38 mouse cellular contexts compared by ENCODE assay signal in the genomic region with DNA sequence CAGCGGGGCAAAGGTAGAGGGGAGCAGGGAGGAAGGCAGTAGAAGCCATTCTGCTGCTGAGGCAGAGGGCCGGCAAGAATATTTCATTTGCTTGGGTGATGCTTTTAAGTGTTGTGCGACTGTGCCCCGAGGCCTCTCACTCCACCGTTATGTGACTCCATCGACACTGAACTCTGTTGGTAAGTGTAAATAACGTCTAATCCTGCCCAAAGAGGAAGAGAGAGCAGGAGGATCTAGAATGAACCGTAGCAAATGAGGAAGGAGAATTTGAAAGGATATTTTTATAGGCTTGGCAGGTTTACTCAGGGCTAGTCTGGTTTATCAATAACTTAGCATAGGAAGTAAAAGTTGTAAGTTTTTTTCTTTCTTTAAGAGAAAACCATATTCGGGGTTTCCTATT. TPM values are rescaled to one million over a fixed set of nuclear protein-coding genes. Genes with fewer than 3 reads are reported as not detected.
DNase-seq lines count a peak whose midpoint lies in the region; ATAC-seq and TF ChIP-seq lines count a peak whose summit lies in the region.
"Had no signal": no experiment of that assay in that cellular context is flagged by ENCODE, and none has a peak within 500 bp of the region (broad histone marks: within the 10 kb centered on the region; RNA-seq: fewer than 3 reads in every experiment).

No protein-coding gene starts in this region.

- peak overlapping the region; percentile 92 for H3K27ac ChIP-seq in layer of hippocampus, adult 2 months
- H3K27ac ChIP-seq in forebrain, embryonic 14.5 days (ENCODE audit: low read depth, low read length): no peak overlapping the region
- H3K27ac ChIP-seq: embryonic facial prominence, embryonic 10.5 days; embryonic facial prominence, embryonic 13.5 days; forebrain, embryonic 10.5 days; forebrain, embryonic 13.5 days; gastrocnemius, adult 2 months; heart, adult 2 months; heart, embryonic 10.5 days; heart, embryonic 13.5 days; hindbrain, embryonic 14.5 days; hindbrain, postnatal 0 days had no signal

- peaks cover 12% of the 10 kb centered on the region; the same call in 1 of the 2 replicates for H3K36me3 ChIP-seq in forebrain, embryonic 14.5 days (ENCODE audit: control insufficient read depth, insufficient read depth, low read length)
- H3K36me3 ChIP-seq: G1E had no signal

- H3K4me2 ChIP-seq in forebrain, embryonic 14.5 days (ENCODE audit: low read length): no peak overlapping the region
- H3K4me2 ChIP-seq: embryonic facial prominence, embryonic 13.5 days; forebrain, embryonic 13.5 days; heart, embryonic 13.5 days; hindbrain, embryonic 14.5 days had no signal

- H3K4me1 ChIP-seq in forebrain, embryonic 14.5 days (ENCODE audit: control insufficient read depth, insufficient read depth, low read length): no peaks in the 10 kb centered on the region
- H3K4me1 ChIP-seq: embryonic facial prominence, embryonic 10.5 days; embryonic facial prominence, embryonic 13.5 days; forebrain, embryonic 13.5 days; heart, embryonic 10.5 days had no signal

- H3K9ac ChIP-seq in forebrain, embryonic 14.5 days (ENCODE audit: low read length): no peak overlapping the region
- H3K9ac ChIP-seq: embryonic facial prominence, embryonic 13.5 days; forebrain, embryonic 13.5 days; forebrain, postnatal 0 days; heart, embryonic 13.5 days; hindbrain, embryonic 14.5 days had no signal

- peak; percentile 69 for ATAC-seq in megakaryocyte, adult 5-6 weeks (ENCODE audit: poor library complexity, severe bottlenecking)
- no peak for ATAC-seq in forebrain, embryonic 14.5 days
- ATAC-seq: forebrain, embryonic 13.5 days; forebrain, postnatal 0 days; hindbrain, postnatal 0 days; inflammation-experienced regulatory T-cells, adult 6 months; Patski had no signal

- WGBS in forebrain, embryonic 14.5 days: 85% methylated on average over 9 of the region's 9 CpGs

- no peak for DNase-seq in layer of hippocampus, adult 2 months (ENCODE audit: low spot score in 2 of 2)
- no peak for DNase-seq in layer of hippocampus, adult 18-20 months (ENCODE audit: low spot score in 2 of 2)
- peak; percentile 17 for DNase-seq in A20 (ENCODE audit: low read depth, low spot score)
- DNase-seq in forebrain, embryonic 14.5 days (ENCODE audit: low spot score): no peak
- no peak for DNase-seq in ovary, postnatal 14 days (ENCODE audit: low spot score)
- DNase-seq: adrenal gland, adult 2 months; adrenal gland, postnatal 14 days; B cell, adult 2 months; cerebellum, adult 11 months; cerebellum, adult 2 months; cerebellum, adult 9-11 months; cerebellum, postnatal 25 days; embryo, embryonic 11 days; forebrain, postnatal 0 days; gastrocnemius, adult 2 months; gastrocnemius, postnatal 14 days; heart, adult 2 months; heart, postnatal 14 days; heart, postnatal 4 days had no signal

- no peaks in the 10 kb centered on the region for H3K9me3 ChIP-seq in forebrain, embryonic 14.5 days (replicated peaks; ENCODE audit: control insufficient read depth, low read length)
- H3K9me3 ChIP-seq: embryonic facial prominence, embryonic 10.5 days; embryonic facial prominence, embryonic 13.5 days; forebrain, embryonic 10.5 days; forebrain, embryonic 13.5 days; G1E; heart, embryonic 10.5 days; heart, embryonic 13.5 days had no signal

- no peak overlapping the region for H3K4me3 ChIP-seq in layer of hippocampus, adult 2 months
- no peak overlapping the region for H3K4me3 ChIP-seq in forebrain, embryonic 14.5 days (ENCODE audit: low read depth, low read length)
- H3K4me3 ChIP-seq: embryonic facial prominence, embryonic 10.5 days; embryonic facial prominence, embryonic 13.5 days; forebrain, embryonic 10.5 days; forebrain, embryonic 13.5 days; gastrocnemius, adult 2 months; heart, adult 2 months; heart, embryonic 10.5 days; heart, embryonic 13.5 days had no signal

- no peaks in the 10 kb centered on the region for H3K27me3 ChIP-seq in forebrain, embryonic 14.5 days (replicated peaks; ENCODE audit: control insufficient read depth, insufficient read depth, low read length)
- H3K27me3 ChIP-seq: embryonic facial prominence, embryonic 13.5 days; forebrain, embryonic 13.5 days; heart, embryonic 13.5 days; Patski had no signal

- TF ChIP-seq CTCF in layer of hippocampus, adult 2 months (conservative IDR thresholded peaks at IDR 0.05): no peak

RNA-seq across cellular contexts. Expression of a gene that starts 27.5 kb away (rescaled TPM):
- total RNA-seq in layer of hippocampus, adult 2 months (2021): 10 to 100 TPM; 34.3 to 39.7 TPM
- 10 to 100 TPM; 35.1 to 35.7 TPM for total RNA-seq in layer of hippocampus, adult 18-20 months (2021)
- 12.2 and 20.8 TPM in 2 replicates for total RNA-seq in megakaryocyte, adult 5-6 weeks (2015)
- 21.4 and 26.2 TPM in 2 replicates for total RNA-seq in megakaryocyte, adult 5-6 weeks (2017)
- 29.5 and 31.7 TPM in 2 replicates for polyA plus RNA-seq in forebrain, embryonic 14.5 days (2014; fragmentation: Nextera tagmentation; extraction: Ambion mirVana)
- total RNA-seq: CH12.LX, G1E had no signal
- polyA plus RNA-seq: G1E had no signal

RNA-seq across cellular contexts. Expression of a gene that starts 30.6 kb away (rescaled TPM):
- total RNA-seq in layer of hippocampus, adult 2 months (2021): 1 to 10 TPM; 1.6 to 1.7 TPM
- total RNA-seq in layer of hippocampus, adult 18-20 months (2021): 1 to 10 TPM; 3.0 to 5.4 TPM
- 1.0 and 1.3 TPM in 2 replicates for total RNA-seq in megakaryocyte, adult 5-6 weeks (2015)
- 1.2 and 1.7 TPM in 2 replicates for total RNA-seq in megakaryocyte, adult 5-6 weeks (2017)
- 0.22 TPM in 1 of 2 replicates, not detected in the other for polyA plus RNA-seq in forebrain, embryonic 14.5 days (2014; fragmentation: Nextera tagmentation; extraction: Ambion mirVana)
- total RNA-seq: CH12.LX; gastrocnemius, adult 2 months; gastrocnemius, postnatal 14 days had no signal
- polyA plus RNA-seq: forebrain, embryonic 13.5 days; G1E; inflammation-experienced regulatory T-cells, adult 6 months; Patski had no signal

RNA-seq across cellular contexts. Expression of a gene that starts 56.5 kb away (rescaled TPM):
- 10 to 100 TPM; 17.9 to 18.5 TPM for total RNA-seq in layer of hippocampus, adult 2 months (2021)
- 10 to 100 TPM; 18.0 to 19.5 TPM for total RNA-seq in layer of hippocampus, adult 18-20 months (2021)
- total RNA-seq in megakaryocyte, adult 5-6 weeks (2015): 20.4 and 21.4 TPM in 2 replicates
- 10.0 and 14.6 TPM in 2 replicates for total RNA-seq in megakaryocyte, adult 5-6 weeks (2017)
- polyA plus RNA-seq in forebrain, embryonic 14.5 days (2014; fragmentation: Nextera tagmentation; extraction: Ambion mirVana): 2.5 and 3.6 TPM in 2 replicates

RNA-seq across cellular contexts. Expression of a gene that starts 59.0 kb away (rescaled TPM):
- not detected for total RNA-seq in layer of hippocampus, adult 2 months (2021)
- not detected for total RNA-seq in layer of hippocampus, adult 18-20 months (2021)
- total RNA-seq in megakaryocyte, adult 5-6 weeks (2015): not detected in 2 replicates
- total RNA-seq in megakaryocyte, adult 5-6 weeks (2017): not detected in 2 replicates
- polyA plus RNA-seq in forebrain, embryonic 14.5 days (2014; fragmentation: Nextera tagmentation; extraction: Ambion mirVana): not detected in 2 replicates
- total RNA-seq: adrenal gland, adult 2 months; adrenal gland, postnatal 14 days; adrenal gland, postnatal 4 days; CH12.LX; forebrain, postnatal 0 days; gastrocnemius, adult 2 months; gastrocnemius, postnatal 14 days; gastrocnemius, postnatal 4 days; heart, adult 2 months; heart, postnatal 14 days; heart, postnatal 4 days; hindbrain, postnatal 0 days had no signal
- polyA plus RNA-seq: adrenal gland, adult 2 months; cerebellum, adult 2 months; cortical plate, adult 2 months; embryonic facial prominence, embryonic 10.5 days; embryonic facial prominence, embryonic 13.5 days; forebrain, embryonic 10.5 days; forebrain, embryonic 13.5 days; forebrain, postnatal 0 days; frontal cortex, adult 2 months; G1E; heart, adult 2 months; heart, embryonic 10.5 days; heart, embryonic 13.5 days; heart, embryonic 16.5 days; hindbrain, embryonic 11.5 days; hindbrain, embryonic 14.5 days; hindbrain, postnatal 0 days; inflammation-experienced regulatory T-cells, adult 6 months; Patski had no signal
